Mouse (Mus musculus) cerebellum, postnatal 4 days (tissue): ENCODE results near the gene Sync.
A peak's percentile ranks its signal among the peaks of the same experiment; 100 is the strongest.

Source experiments
- DNase-seq, 2 experiments: peaks; one replicate each; pipeline ENCODE4 v3.0.0; 2022; ENCODE audit warnings: low spot score in 2 of 2, mixed read lengths in 1 of 2

The Sync gene

GRCm38 (mm10) chr4:129304306-129304705, 16.9 kb downstream of the Sync start:
- no peak for DNase-seq

GRCm38 (mm10) chr4:129307936-129308335, 20.5 kb downstream of the Sync start:
- no peak for DNase-seq

GRCm38 (mm10) chr4:129313886-129314285, 26.5 kb downstream of the Sync start:
- no peak for DNase-seq

GRCm38 (mm10) chr4:129320876-129321275, 33.5 kb downstream of the Sync start:
- no peak for DNase-seq

GRCm38 (mm10) chr4:129322042-129322441, 34.6 kb downstream of the Sync start:
- DNase-seq: no peak

- no peak for DNase-seq
These were observed 36.1 kb downstream of the Sync start for GRCm38 (mm10) chr4:129323491-129323890.

- no peak for DNase-seq
These were observed 37.3 kb downstream of the Sync start for GRCm38 (mm10) chr4:129324756-129325155.

- no peak for DNase-seq
These were observed 38.8 kb downstream of the Sync start for GRCm38 (mm10) chr4:129326191-129326590.

- no peak for DNase-seq
These were observed 45.4 kb downstream of the Sync start for GRCm38 (mm10) chr4:129332846-129333245.

GRCm38 (mm10) chr4:129334677-129335215, 47.3 kb downstream of the Sync start:
- peak in 1 of 2 experiments; percentile 33 for DNase-seq

GRCm38 (mm10) chr4:129335216-129336074, 48.0 kb downstream of the Sync start, which contains the start of the genes Rbbp4 and Zbtb8os:
Gene Rbbp4, minus strand, starts transcription at chr4:129335370.
Gene Zbtb8os, plus strand, starts transcription at chr4:129335695.
- peak; percentile 91 to 97 for DNase-seq

GRCm38 (mm10) chr4:129336291-129336690, 48.9 kb downstream of the Sync start:
- peak in 1 of 2 experiments; percentile 17 for DNase-seq

GRCm38 (mm10) chr4:129339743-129340142, 52.3 kb downstream of the Sync start:
- no peak for DNase-seq

- no peak for DNase-seq
These were observed 54.5 kb downstream of the Sync start for GRCm38 (mm10) chr4:129341888-129342287.

GRCm38 (mm10) chr4:129342705-129343104, 55.3 kb downstream of the Sync start:
- DNase-seq: no peak

GRCm38 (mm10) chr4:129346481-129347154, 59.2 kb downstream of the Sync start:
- DNase-seq: no peak

- DNase-seq: peak; percentile 43 to 81
These were observed 63.2 kb downstream of the Sync start for GRCm38 (mm10) chr4:129350644-129351043.

GRCm38 (mm10) chr4:129351111-129351510, 63.7 kb downstream of the Sync start:
- no peak for DNase-seq

- DNase-seq: no peak
These were observed 65.8 kb downstream of the Sync start for GRCm38 (mm10) chr4:129353176-129353575.

GRCm38 (mm10) chr4:129354236-129354635, 66.8 kb downstream of the Sync start:
- no peak for DNase-seq

- no peak for DNase-seq
These were observed 70.3 kb downstream of the Sync start for GRCm38 (mm10) chr4:129357613-129358163.
